Mouse (Mus musculus): ENCODE results near the gene Rbpjl. TPM values are rescaled to one million over a fixed set of nuclear protein-coding genes. Genes with fewer than 3 reads are reported as not detected.

The Rbpjl gene
- polyA plus RNA-seq, 1 experiment from 2014 or later, result 10.4 TPM

DNA sequence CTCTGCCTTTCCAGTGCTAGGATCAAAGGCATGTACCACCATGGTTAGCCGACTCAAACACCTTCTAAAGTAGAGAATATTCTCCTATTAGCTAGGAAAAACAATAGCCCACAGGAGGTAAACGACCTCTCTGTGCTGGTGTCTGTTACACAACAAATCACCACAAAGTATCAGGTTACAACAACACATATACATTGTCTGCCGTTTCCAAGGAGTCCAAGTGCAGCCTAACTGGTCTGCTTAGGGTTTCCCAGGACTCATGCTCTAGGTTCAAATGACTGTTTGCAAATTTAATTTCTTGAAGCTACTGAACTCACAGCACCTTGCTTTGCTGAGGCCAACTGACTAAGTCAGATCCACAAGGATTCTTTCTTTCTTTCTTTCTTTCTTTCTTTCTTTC, 16.5 kb downstream of the Rbpjl start:
- Histone ChIP-seq H3K27me3 (replicated peaks; ENCODE audit: control insufficient read depth, insufficient read depth, low read length) (no peaks in the 10 kb centered on the region), H3K27ac (ENCODE audit: low read depth) (no peak overlapping the region), H3K9me3 (ENCODE audit: control insufficient read depth, low read length) (no peaks in the 10 kb centered on the region), H3K4me1 (replicated peaks; ENCODE audit: control insufficient read depth, insufficient read depth, low read length) (no peaks in the 10 kb centered on the region), H3K9ac (ENCODE audit: low read length) (no peak overlapping the region), H3K4me2 (ENCODE audit: low read length) (no peak overlapping the region), H3K4me3 (ENCODE audit: low read depth, low read length) (no peak overlapping the region), H3K36me3 (ENCODE audit: control insufficient read depth, insufficient read depth, low read length) (peaks cover 14% of the 10 kb centered on the region)
- 7% methylated on average over 3 of the region's 3 CpGs for WGBS
- ATAC-seq (replicated peaks; ENCODE audit: low FRiP score, low TSS enrichment, low read depth) (no peak), DNase-seq (ENCODE audit: low spot score) (no peak)

DNA sequence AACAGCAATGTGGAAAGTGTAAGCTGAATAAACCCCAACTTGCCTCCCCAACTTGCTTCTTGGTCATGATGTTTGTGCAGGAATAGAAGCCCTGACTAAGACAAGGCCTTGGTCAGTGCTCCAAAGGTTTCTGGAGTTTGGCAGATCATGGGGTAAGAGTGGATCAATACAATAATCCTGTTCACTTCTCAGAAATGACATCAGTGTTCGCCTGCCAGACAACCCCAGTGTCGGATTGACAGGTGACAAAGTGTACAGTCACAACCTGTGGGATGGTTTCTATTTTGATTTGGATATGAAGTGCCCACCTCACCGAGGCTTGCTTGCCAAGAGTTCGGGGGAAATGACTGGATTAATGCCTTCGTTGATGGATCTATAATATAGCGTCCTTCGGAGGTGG, 18.4 kb downstream of the Rbpjl start:
- H3K27ac ChIP-seq (ENCODE audit: low read depth), result no peak overlapping the region
- no peaks in the 10 kb centered on the region for H3K9me3 ChIP-seq (ENCODE audit: control insufficient read depth, low read length)
- DNase-seq (ENCODE audit: low spot score) (no peak), ATAC-seq (replicated peaks; ENCODE audit: low FRiP score, low TSS enrichment, low read depth) (no peak)
- H3K4me1 ChIP-seq (replicated peaks; ENCODE audit: control insufficient read depth, insufficient read depth, low read length), result no peaks in the 10 kb centered on the region
- WGBS, result 89% methylated on average over 7 of the region's 7 CpGs
- no peak overlapping the region for H3K9ac ChIP-seq (ENCODE audit: low read length)
- peaks cover 28% of the 10 kb centered on the region for H3K36me3 ChIP-seq (ENCODE audit: control insufficient read depth, insufficient read depth, low read length)
- H3K4me3 ChIP-seq (ENCODE audit: low read depth, low read length), result no peak overlapping the region
- H3K27me3 ChIP-seq (replicated peaks; ENCODE audit: control insufficient read depth, insufficient read depth, low read length), result no peaks in the 10 kb centered on the region
- H3K4me2 ChIP-seq (ENCODE audit: low read length), result no peak overlapping the region

DNA sequence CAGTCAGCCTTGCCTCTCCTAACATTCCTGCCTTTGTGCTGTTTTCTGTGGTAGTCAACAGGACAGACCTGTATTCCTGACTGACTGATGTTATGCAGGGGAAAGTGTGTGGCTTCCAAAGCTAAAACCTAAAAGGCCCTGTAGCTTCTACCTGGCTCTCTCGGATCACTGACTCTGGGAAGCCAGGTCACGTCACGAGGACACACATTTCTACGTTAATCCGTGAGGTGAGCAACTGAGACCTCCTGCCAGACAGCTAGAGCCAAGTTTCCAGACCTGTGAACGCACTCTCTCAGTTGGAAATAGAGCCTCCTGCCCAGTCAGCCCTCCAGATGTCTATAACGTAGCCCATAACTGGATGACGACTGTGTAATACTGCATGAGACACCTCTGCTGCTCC, 19.0 kb downstream of the Rbpjl start:
- WGBS, result 89% methylated on average over 8 of the region's 8 CpGs
- no peak overlapping the region for H3K27ac ChIP-seq (ENCODE audit: low read depth)
- H3K4me3 ChIP-seq (ENCODE audit: low read depth, low read length), result no peak overlapping the region
- DNase-seq (ENCODE audit: low spot score) (no peak), ATAC-seq (replicated peaks; ENCODE audit: low FRiP score, low TSS enrichment, low read depth) (no peak)
- no peak overlapping the region for H3K4me2 ChIP-seq (ENCODE audit: low read length)
- H3K36me3 ChIP-seq (ENCODE audit: control insufficient read depth, insufficient read depth, low read length), result peaks cover 35% of the 10 kb centered on the region
- H3K9me3 ChIP-seq (ENCODE audit: control insufficient read depth, low read length), result no peaks in the 10 kb centered on the region
- H3K27me3 ChIP-seq (replicated peaks; ENCODE audit: control insufficient read depth, insufficient read depth, low read length), result no peaks in the 10 kb centered on the region
- H3K4me1 ChIP-seq (replicated peaks; ENCODE audit: control insufficient read depth, insufficient read depth, low read length), result no peaks in the 10 kb centered on the region
- no peak overlapping the region for H3K9ac ChIP-seq (ENCODE audit: low read length)

GRCm38 (mm10) chr2:164422675-164423393, 19.9 kb downstream of the Rbpjl start:
- ATAC-seq (replicated peaks; ENCODE audit: low FRiP score, low TSS enrichment, low read depth), result no peak
- H3K4me3 ChIP-seq (ENCODE audit: low read depth, low read length), result no peak overlapping the region
- H3K9ac ChIP-seq (ENCODE audit: low read length), result no peak overlapping the region
- no peak overlapping the region for H3K4me2 ChIP-seq (ENCODE audit: low read length)
- no peaks in the 10 kb centered on the region for H3K27me3 ChIP-seq (replicated peaks; ENCODE audit: control insufficient read depth, insufficient read depth, low read length)
- H3K36me3 ChIP-seq (ENCODE audit: control insufficient read depth, insufficient read depth, low read length), result peaks cover 44% of the 10 kb centered on the region
- no peaks in the 10 kb centered on the region for H3K4me1 ChIP-seq (replicated peaks; ENCODE audit: control insufficient read depth, insufficient read depth, low read length)
- no peaks in the 10 kb centered on the region for H3K9me3 ChIP-seq (ENCODE audit: control insufficient read depth, low read length)
- no peak overlapping the region for H3K27ac ChIP-seq (ENCODE audit: low read depth)
- WGBS, result 89% methylated on average over 15 of the region's 15 CpGs
- no peak for DNase-seq (ENCODE audit: low spot score)

GRCm38 (mm10) chr2:164423464-164423863, 20.5 kb downstream of the Rbpjl start:
- H3K27ac ChIP-seq (ENCODE audit: low read depth), result no peak overlapping the region
- 92% methylated on average over 11 of the region's 11 CpGs for WGBS
- H3K4me2 ChIP-seq (ENCODE audit: low read length), result no peak overlapping the region
- DNase-seq (ENCODE audit: low spot score), result no peak
- H3K9me3 ChIP-seq (ENCODE audit: control insufficient read depth, low read length), result no peaks in the 10 kb centered on the region
- H3K9ac ChIP-seq (ENCODE audit: low read length), result no peak overlapping the region
- no peak for ATAC-seq (replicated peaks; ENCODE audit: low FRiP score, low TSS enrichment, low read depth)
- H3K36me3 ChIP-seq (ENCODE audit: control insufficient read depth, insufficient read depth, low read length), result peaks cover 50% of the 10 kb centered on the region
- no peaks in the 10 kb centered on the region for H3K4me1 ChIP-seq (replicated peaks; ENCODE audit: control insufficient read depth, insufficient read depth, low read length)
- H3K4me3 ChIP-seq (ENCODE audit: low read depth, low read length), result no peak overlapping the region
- H3K27me3 ChIP-seq (replicated peaks; ENCODE audit: control insufficient read depth, insufficient read depth, low read length), result no peaks in the 10 kb centered on the region

- Histone ChIP-seq H3K4me2 (ENCODE audit: low read length) (no peak overlapping the region), H3K4me1 (replicated peaks; ENCODE audit: control insufficient read depth, insufficient read depth, low read length) (no peaks in the 10 kb centered on the region), H3K9me3 (ENCODE audit: control insufficient read depth, low read length) (no peaks in the 10 kb centered on the region), H3K4me3 (ENCODE audit: low read depth, low read length) (no peak overlapping the region), H3K9ac (ENCODE audit: low read length) (no peak overlapping the region), H3K27ac (ENCODE audit: low read depth) (no peak overlapping the region), H3K27me3 (replicated peaks; ENCODE audit: control insufficient read depth, insufficient read depth, low read length) (no peaks in the 10 kb centered on the region), H3K36me3 (ENCODE audit: control insufficient read depth, insufficient read depth, low read length) (peaks cover 59% of the 10 kb centered on the region)
- DNase-seq (ENCODE audit: low spot score), result no peak
- ATAC-seq (replicated peaks; ENCODE audit: low FRiP score, low TSS enrichment, low read depth), result no peak
- WGBS, result 88% methylated on average over 8 of the region's 8 CpGs
Observed at GRCm38 (mm10) chr2:164424406-164424805, 21.5 kb downstream of the Rbpjl start.

- no peaks in the 10 kb centered on the region for H3K27me3 ChIP-seq (replicated peaks; ENCODE audit: control insufficient read depth, insufficient read depth, low read length)
- H3K9ac ChIP-seq (ENCODE audit: low read length), result no peak overlapping the region
- WGBS, result 85% methylated on average over 5 of the region's 5 CpGs
- H3K36me3 ChIP-seq (ENCODE audit: control insufficient read depth, insufficient read depth, low read length), result peaks cover 62% of the 10 kb centered on the region
- DNase-seq (ENCODE audit: low spot score) (no peak), ATAC-seq (replicated peaks; ENCODE audit: low FRiP score, low TSS enrichment, low read depth) (no peak)
- no peaks in the 10 kb centered on the region for H3K9me3 ChIP-seq (ENCODE audit: control insufficient read depth, low read length)
- no peak overlapping the region for H3K27ac ChIP-seq (ENCODE audit: low read depth)
- no peak overlapping the region for H3K4me3 ChIP-seq (ENCODE audit: low read depth, low read length)
- H3K4me1 ChIP-seq (replicated peaks; ENCODE audit: control insufficient read depth, insufficient read depth, low read length), result peaks cover 2% of the 10 kb centered on the region; the same call in 1 of the 2 replicates
- no peak overlapping the region for H3K4me2 ChIP-seq (ENCODE audit: low read length)
Observed at GRCm38 (mm10) chr2:164425401-164425800, 22.5 kb downstream of the Rbpjl start.

DNA sequence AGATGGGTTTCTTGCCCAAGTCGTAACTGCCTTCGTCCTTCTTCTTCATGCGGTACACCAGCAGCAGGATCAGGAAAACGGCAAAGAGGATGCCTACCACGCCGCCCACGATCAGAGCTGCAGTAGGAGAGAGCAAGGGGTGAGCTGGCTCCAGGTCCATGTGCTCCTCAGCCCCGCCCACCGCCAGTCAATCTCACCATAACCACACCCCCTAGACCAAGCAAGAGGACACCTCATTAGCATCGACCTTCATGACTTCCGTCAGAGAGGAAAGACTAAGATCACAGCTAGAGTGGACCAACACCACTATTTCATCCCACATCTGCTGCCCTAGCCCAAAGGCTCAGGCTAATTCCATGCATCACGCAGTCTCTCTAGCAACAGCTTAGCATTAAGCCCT, 23.2 kb downstream of the Rbpjl start:
- no peaks in the 10 kb centered on the region for H3K27me3 ChIP-seq (replicated peaks; ENCODE audit: control insufficient read depth, insufficient read depth, low read length)
- H3K9ac ChIP-seq (ENCODE audit: low read length), result no peak overlapping the region
- no peaks in the 10 kb centered on the region for H3K9me3 ChIP-seq (ENCODE audit: control insufficient read depth, low read length)
- 25% methylated on average over 12 of the region's 12 CpGs for WGBS
- no peak overlapping the region for H3K4me2 ChIP-seq (ENCODE audit: low read length)
- DNase-seq (ENCODE audit: low spot score) (no peak), ATAC-seq (replicated peaks; ENCODE audit: low FRiP score, low TSS enrichment, low read depth) (no peak)
- no peak overlapping the region for H3K4me3 ChIP-seq (ENCODE audit: low read depth, low read length)
- no peak overlapping the region for H3K27ac ChIP-seq (ENCODE audit: low read depth)
- peaks cover 9% of the 10 kb centered on the region for H3K4me1 ChIP-seq (replicated peaks; ENCODE audit: control insufficient read depth, insufficient read depth, low read length)
- H3K36me3 ChIP-seq (ENCODE audit: control insufficient read depth, insufficient read depth, low read length), result peaks cover 62% of the 10 kb centered on the region

GRCm38 (mm10) chr2:164426952-164427351, 24.0 kb downstream of the Rbpjl start:
- DNase-seq (ENCODE audit: low spot score) (no peak), ATAC-seq (replicated peaks; ENCODE audit: low FRiP score, low TSS enrichment, low read depth) (no peak)
- Histone ChIP-seq H3K9me3 (ENCODE audit: control insufficient read depth, low read length) (no peaks in the 10 kb centered on the region), H3K9ac (ENCODE audit: low read length) (no peak overlapping the region), H3K27me3 (replicated peaks; ENCODE audit: control insufficient read depth, insufficient read depth, low read length) (no peaks in the 10 kb centered on the region), H3K27ac (ENCODE audit: low read depth) (no peak overlapping the region), H3K4me3 (ENCODE audit: low read depth, low read length) (no peak overlapping the region), H3K36me3 (ENCODE audit: control insufficient read depth, insufficient read depth, low read length) (peaks cover 62% of the 10 kb centered on the region), H3K4me2 (ENCODE audit: low read length) (no peak overlapping the region), H3K4me1 (replicated peaks; ENCODE audit: control insufficient read depth, insufficient read depth, low read length) (peaks cover 17% of the 10 kb centered on the region)
- 81% methylated on average over 5 of the region's 5 CpGs for WGBS
